Mouse (Mus musculus) embryonic fibroblast, embryonic 13.5 days (primary cell): ENCODE measurements at regions not wholly inside any gene's neighbourhood (a gene's known extent, or its start where the extent isn't known, plus 50 kb on each side); places are given as distances from the start of the nearest gene placed in this dataset.

ENCODE experiments used
- CTCF ChIP-seq: IDR thresholded peaks from 2 replicates; pipeline ENCODE4 v1.5.1; 2011; ENCODE audit warnings: mild to moderate bottlenecking, control low read depth, low read length, moderate library complexity, borderline replicate concordance; ENCODE audit not compliant: insufficient read depth
- POLR2A ChIP-seq: IDR thresholded peaks from 2 replicates; pipeline ENCODE4 v1.6.1; 2011; ENCODE audit warnings: low read depth, mild to moderate bottlenecking, control low read depth, low read length, moderate library complexity

DNA sequence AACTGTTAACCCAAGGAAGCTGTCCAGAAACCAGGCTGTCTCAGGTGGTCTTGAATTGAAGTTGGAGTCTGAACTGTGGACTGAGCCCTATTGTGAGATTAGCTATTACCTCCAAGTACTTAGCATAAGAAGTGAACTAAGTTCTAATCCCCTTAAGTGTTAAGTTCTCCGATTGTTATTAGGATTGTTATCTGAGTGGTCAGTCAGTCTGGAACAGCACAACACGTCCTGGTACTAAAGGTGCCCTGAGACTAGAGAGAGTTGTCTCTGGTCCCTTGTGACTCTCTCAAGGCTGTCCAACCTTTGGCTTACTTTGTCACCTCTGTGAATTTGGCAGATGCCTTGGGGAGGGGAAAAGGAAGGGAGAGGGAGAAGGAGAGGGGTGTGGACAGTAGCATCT, 369.0 kb downstream of the Ajap1 start:
- no peak for TF ChIP-seq CTCF
- no peak for TF ChIP-seq POLR2A
